Mouse (Mus musculus) thymus, adult 2 months (tissue): ENCODE data around the gene Olfr286. TPM values are rescaled to one million over a fixed set of nuclear protein-coding genes. Genes with fewer than 3 reads are reported as not detected.

Experiments used
- DNase-seq: peaks from one replicate; pipeline ENCODE4 v3.0.0; 2021
- H3K27ac ChIP-seq: fragments of 200-500 bp; 2 replicates; pipeline ENCODE4 v1.5.1; 2012; ENCODE audit warnings: low read length, control low read depth; ENCODE audit not compliant: control insufficient read depth, insufficient read depth
- H3K27me3 ChIP-seq: fragments of 200-500 bp; 2 replicates; pipeline ENCODE4 v1.6.1; 2012; ENCODE audit warnings: mild to moderate bottlenecking, low read length, moderate library complexity, mixed read lengths; ENCODE audit not compliant: control insufficient read depth, insufficient read depth
- H3K36me3 ChIP-seq: fragments of 200-500 bp; 2 replicates; pipeline ENCODE4 v1.6.1; 2012; ENCODE audit warnings: mild to moderate bottlenecking, low read length, moderate library complexity; ENCODE audit not compliant: control insufficient read depth, insufficient read depth
- H3K4me1 ChIP-seq: fragments of 200-500 bp; replicated peaks from 2 replicates; pipeline ENCODE4 v1.6.1; 2012; ENCODE audit warnings: low read length; ENCODE audit not compliant: control insufficient read depth, insufficient read depth
- H3K4me3 ChIP-seq: fragments of 200-500 bp; 2 replicates; pipeline ENCODE4 v1.5.1; 2012; ENCODE audit warnings: mild to moderate bottlenecking, low read length, control low read depth, moderate library complexity; ENCODE audit not compliant: control insufficient read depth, insufficient read depth
- CTCF ChIP-seq: fragments of 200-500 bp; IDR thresholded peaks from 2 replicates; pipeline ENCODE4 v1.5.1; 2012; ENCODE audit warnings: mild to moderate bottlenecking, control low read depth, low read length, moderate library complexity, borderline replicate concordance; ENCODE audit not compliant: control insufficient read depth, poor library complexity, insufficient read depth; ENCODE audit errors: extremely low read depth
- POLR2A ChIP-seq: fragments of 200-500 bp; IDR thresholded peaks from 2 replicates; pipeline ENCODE4 v1.6.1; 2012; ENCODE audit warnings: mild to moderate bottlenecking, low read length, control low read depth, moderate library complexity; ENCODE audit not compliant: control insufficient read depth, poor library complexity, insufficient read depth; ENCODE audit errors: extremely low read depth
- WGBS: fragments of 180-500 bp; shearing (Covaris S2); methylation state at CpG from one replicate; pipeline ENCODE4 v1.1.7; 2018; 5-methylcytosine and 5-hydroxymethylcytosine counted together
- polyA plus RNA-seq: library from polyadenylated mRNA; depleted of rRNA; stranded (reverse); fragments of >200 nt; gene quantifications from 2 replicates; pipeline ENCODE4 v1.2.3, GENCODE M21; 2012; rRNA removed

The Olfr286 gene
- 0.11 TPM in 1 of 2 replicates, not detected in the other for polyA plus RNA-seq

DNA sequence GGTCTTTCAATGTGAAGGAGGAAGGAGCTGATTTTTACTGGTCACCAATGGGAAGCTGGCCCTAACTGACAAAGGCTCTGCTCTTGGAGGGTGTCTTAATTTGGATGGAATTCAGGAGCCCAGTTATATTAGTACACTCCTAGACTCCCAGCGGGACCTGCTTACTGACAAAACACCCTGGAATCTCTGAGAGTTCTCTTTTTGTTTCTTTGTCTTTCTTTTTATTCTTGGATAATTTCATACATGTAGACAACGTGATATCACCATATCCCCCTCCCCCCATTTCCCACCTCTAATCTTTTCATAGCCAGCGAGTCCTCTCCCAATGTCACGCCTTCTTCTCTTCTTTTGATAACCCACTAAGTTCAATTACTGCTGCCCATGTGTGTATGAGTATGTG, at the start of gene Olfr286:
Gene Olfr286 (minus strand): TSS at position 101 of the 400 bp plus-strand sequence.
- Histone ChIP-seq H3K36me3 (no peaks in the 10 kb centered on the region), H3K27ac (no peak within 1 kb of the TSS), H3K4me3 (no peak within 1 kb of the TSS), H3K27me3 (no peaks in the 10 kb centered on the region), H3K4me1 (no peaks in the 10 kb centered on the region)
- no peak for TF ChIP-seq CTCF
- TF ChIP-seq POLR2A = no peak
- no peak for DNase-seq
- 97% methylated on average over 4 of the region's 4 CpGs for WGBS

DNA sequence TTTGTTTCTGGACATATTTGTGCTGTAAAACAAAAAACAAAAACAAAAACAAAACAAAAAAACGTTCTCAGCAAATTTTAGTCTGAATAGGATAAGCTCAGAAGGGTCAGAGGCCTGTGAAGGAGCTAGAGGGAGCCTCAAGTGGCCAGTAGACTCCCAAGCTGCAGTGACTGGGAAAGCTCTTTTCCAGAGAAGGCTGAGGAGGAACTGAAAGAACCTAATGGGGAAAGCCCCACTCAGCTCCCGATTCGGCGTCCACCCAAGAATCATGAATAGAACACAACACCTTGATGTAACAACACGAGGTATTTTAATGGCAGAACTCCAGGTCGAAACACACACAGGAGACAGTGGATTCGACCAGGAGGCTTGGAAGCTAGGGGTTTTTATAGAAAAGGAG, 23.5 kb upstream of the Olfr286 start:
- Histone ChIP-seq H3K4me1 (no peaks in the 10 kb centered on the region), H3K4me3 (no peak overlapping the region), H3K27ac (no peak overlapping the region), H3K36me3 (no peaks in the 10 kb centered on the region), H3K27me3 (no peaks in the 10 kb centered on the region)
- 89% methylated on average over 7 of the region's 7 CpGs for WGBS
- TF ChIP-seq POLR2A (no peak), CTCF (no peak)
- no peak for DNase-seq

DNA sequence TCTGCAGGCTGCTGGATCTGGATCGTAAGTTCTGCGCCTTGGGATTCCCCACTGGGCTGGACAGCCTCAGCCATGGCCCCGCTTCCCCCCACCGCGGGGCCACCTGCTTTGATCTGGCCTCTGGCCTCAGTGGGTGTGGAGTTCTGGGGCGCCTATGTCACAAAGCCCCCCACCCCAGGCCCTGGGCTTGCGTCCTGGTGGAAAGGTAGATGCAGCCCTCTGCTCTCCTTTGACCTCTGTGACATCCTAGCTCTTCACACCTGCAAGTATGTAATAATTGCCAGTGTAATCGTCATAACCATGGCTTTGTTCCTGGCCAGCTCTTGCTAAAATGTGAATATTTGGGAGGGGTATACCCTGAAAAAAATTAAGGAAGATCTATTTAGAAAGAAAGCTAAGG, 22.9 kb upstream of the Olfr286 start, which contains the start of gene H1fnt:
Gene H1fnt (minus strand): TSS at position 101 of the 400 bp plus-strand sequence.
- Histone ChIP-seq H3K4me1 (no peaks in the 10 kb centered on the region), H3K27ac (no peak within 1 kb of the TSS), H3K4me3 (no peak within 1 kb of the TSS), H3K36me3 (no peaks in the 10 kb centered on the region), H3K27me3 (no peaks in the 10 kb centered on the region)
- TF ChIP-seq POLR2A = no peak
- no peak for TF ChIP-seq CTCF
- DNase-seq = no peak
- WGBS = 97% methylated on average over 8 of the region's 8 CpGs

DNA sequence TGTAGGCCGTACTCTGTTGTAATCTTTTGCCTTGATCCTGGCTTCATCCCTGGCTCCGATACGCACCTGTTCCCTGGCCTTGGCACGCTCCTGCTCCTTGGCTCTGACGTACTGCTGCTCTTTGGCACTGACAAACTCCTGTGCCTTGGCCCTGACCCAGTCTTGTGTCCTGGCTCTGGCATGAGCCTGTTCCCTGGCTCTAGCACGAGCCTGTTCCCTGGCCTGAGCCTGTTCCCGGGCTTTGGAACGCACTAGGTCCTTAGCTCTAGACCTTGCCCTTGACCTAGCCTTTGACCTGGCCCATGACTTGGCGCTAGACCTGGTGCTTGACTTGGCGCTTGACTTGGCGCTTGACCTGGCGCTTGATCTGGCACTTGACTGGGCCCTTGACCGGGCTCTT, 22.0 kb upstream of the Olfr286 start:
- 98% methylated on average over 13 of the region's 13 CpGs for WGBS
- TF ChIP-seq CTCF (no peak), POLR2A (no peak)
- no peak for DNase-seq
- no peaks in the 10 kb centered on the region for H3K27me3 ChIP-seq
- H3K4me1 ChIP-seq = no peaks in the 10 kb centered on the region
- H3K36me3 ChIP-seq = no peaks in the 10 kb centered on the region
- no peak overlapping the region for H3K27ac ChIP-seq
- H3K4me3 ChIP-seq = no peak overlapping the region

GRCm38 (mm10) chr15:98235442-98235841, 1.2 kb upstream of the Olfr286 start:
- DNase-seq = no peak
- 42% methylated on average over 4 of the region's 4 CpGs for WGBS
- TF ChIP-seq POLR2A (no peak), CTCF (no peak)

DNA sequence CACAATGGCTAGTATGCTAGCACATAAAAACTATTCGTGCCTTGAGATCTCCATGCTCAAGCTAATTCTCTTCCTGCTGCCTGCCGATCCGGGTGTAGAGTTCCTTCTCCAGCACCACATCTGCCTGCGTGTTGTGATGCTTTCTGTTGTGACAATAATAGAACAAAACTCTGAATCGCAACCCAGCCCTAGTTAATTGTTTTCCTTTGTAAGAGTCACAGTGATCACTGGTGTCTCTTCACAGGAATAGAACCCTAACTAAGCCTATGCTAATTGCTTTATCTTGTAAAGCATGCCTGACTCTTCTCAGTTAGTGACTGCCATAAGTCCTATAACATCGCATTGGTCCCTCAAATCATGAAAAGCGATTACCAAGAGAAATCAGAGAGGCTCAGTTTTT, 8.2 kb downstream of the Olfr286 start:
- Histone ChIP-seq H3K4me3 (no peak overlapping the region), H3K36me3 (no peaks in the 10 kb centered on the region), H3K4me1 (no peaks in the 10 kb centered on the region), H3K27me3 (no peaks in the 10 kb centered on the region), H3K27ac (no peak overlapping the region)
- TF ChIP-seq CTCF (no peak), POLR2A (no peak)
- WGBS = 84% methylated on average over 7 of the region's 7 CpGs
- DNase-seq = no peak

More at GRCm38 (mm10) chr15:98235442-98235841, 1.2 kb upstream of the Olfr286 start:
- Histone ChIP-seq H3K27me3 (no peaks in the 10 kb centered on the region), H3K27ac (no peak overlapping the region), H3K4me3 (no peak overlapping the region), H3K4me1 (no peaks in the 10 kb centered on the region), H3K36me3 (no peaks in the 10 kb centered on the region)

- H3K27ac ChIP-seq = no peak overlapping the region
- no peaks in the 10 kb centered on the region for H3K36me3 ChIP-seq
- H3K4me1 ChIP-seq = no peaks in the 10 kb centered on the region
- DNase-seq = no peak
- H3K27me3 ChIP-seq = no peaks in the 10 kb centered on the region
- TF ChIP-seq POLR2A (no peak), CTCF (no peak)
- H3K4me3 ChIP-seq = no peak overlapping the region
- WGBS = 56% methylated on average over 16 of the region's 16 CpGs
Measured at GRCm38 (mm10) chr15:98225610-98226009, 8.6 kb downstream of the Olfr286 start.
